Mouse (Mus musculus) heart, adult 2 months (tissue): Measurements from ENCODE around the gene Mapk1.

Source experiments
- CTCF ChIP-seq: fragments of 200-600 bp; IDR thresholded peaks from 2 replicates; pipeline ENCODE4 v1.8.1; 2022; ENCODE audit warnings: antibody characterized with exemption, mild to moderate bottlenecking, moderate library complexity
- EP300 ChIP-seq: fragments of 200-500 bp; IDR thresholded peaks from 2 replicates; pipeline ENCODE4 v1.6.1; 2011; ENCODE audit warnings: low read depth, low read length, control low read depth; ENCODE audit not compliant: insufficient read depth

GRCm38 (mm10) chr16:17078101-17078500, 94.9 kb downstream of the Mapk1 start:
- no peak for TF ChIP-seq CTCF
- no peak for TF ChIP-seq EP300
